Mouse (Mus musculus) limb, embryonic 14.5 days (tissue): ENCODE results near the gene Sde2. TPM values are rescaled to one million over a fixed set of nuclear protein-coding genes. Genes with fewer than 3 reads are reported as not detected.

Source experiments
- ATAC-seq: fragments of 200-750 bp; cut with Nextera tagmentation; 2 replicates; pipeline ENCODE4 v1.8.0; 2017; ENCODE audit warnings: low read depth, moderate number of reproducible peaks, moderate TSS enrichment; ENCODE audit not compliant: low FRiP score
- DNase-seq: peaks from one replicate; pipeline ENCODE4 v3.0.0-alpha.2; 2015; ENCODE audit warnings: low spot score
- H3K27ac ChIP-seq: fragments of 300-500 bp; sonication (generic); replicated peaks from 2 replicates; pipeline ENCODE4 v1.5.1; 2014; ENCODE audit warnings: low read depth, mild to moderate bottlenecking, low read length, moderate library complexity, mixed read lengths
- H3K27me3 ChIP-seq: fragments of 300-500 bp; sonication (generic); 2 replicates; pipeline ENCODE4 v1.6.1; 2014; ENCODE audit warnings: low read length, mixed read lengths; ENCODE audit not compliant: control insufficient read depth, insufficient read depth
- H3K36me3 ChIP-seq: fragments of 300-500 bp; sonication (generic); 2 replicates; pipeline ENCODE4 v1.6.1; 2014; ENCODE audit warnings: mild to moderate bottlenecking, low read length, moderate library complexity, mixed read lengths; ENCODE audit not compliant: control insufficient read depth, insufficient read depth
- H3K4me1 ChIP-seq: fragments of 300-500 bp; sonication (generic); 2 replicates; pipeline ENCODE4 v1.6.1; 2014; ENCODE audit warnings: antibody characterized with exemption, low read length, mixed read lengths; ENCODE audit not compliant: control insufficient read depth, insufficient read depth
- H3K4me2 ChIP-seq: fragments of 300-500 bp; sonication (generic); replicated peaks from 2 replicates; pipeline ENCODE4 v1.6.1; 2014; ENCODE audit warnings: low read depth, mild to moderate bottlenecking, low read length, moderate library complexity; ENCODE audit not compliant: severe bottlenecking
- H3K4me3 ChIP-seq: fragments of 300-500 bp; sonication (generic); replicated peaks from 2 replicates; pipeline ENCODE4 v1.5.1; 2014; ENCODE audit warnings: low read length
- H3K9ac ChIP-seq: fragments of 300-500 bp; sonication (generic); 2 replicates; pipeline ENCODE4 v1.6.1; 2014; ENCODE audit warnings: mild to moderate bottlenecking, low read depth, low read length, moderate library complexity; ENCODE audit not compliant: severe bottlenecking
- H3K9me3 ChIP-seq: fragments of 300-500 bp; sonication (generic); 2 replicates; pipeline ENCODE4 v1.6.1; 2016; ENCODE audit warnings: low read length; ENCODE audit not compliant: control insufficient read depth
- POLR2A ChIP-seq: fragments of 200-500 bp; IDR thresholded peaks from 2 replicates; pipeline ENCODE4 v1.8.0; 2012; ENCODE audit warnings: inconsistent platforms, mild to moderate bottlenecking, moderate library complexity, borderline replicate concordance; ENCODE audit not compliant: insufficient read depth, insufficient read length; ENCODE audit errors: extremely low read depth
- WGBS: fragments of 180-500 bp; shearing (Covaris S2); extraction: QIAGEN DNeasy Blood & Tissue Kit; methylation state at CpG from one replicate; pipeline ENCODE4 v1.1.7; 2014; 5-methylcytosine and 5-hydroxymethylcytosine counted together
- polyA plus RNA-seq, 2 experiments: library from polyadenylated mRNA; depleted of rRNA in 1 of 2; stranded (reverse) in 1 of 2; unstranded in 1 of 2; fragments of >200 nt; fragmentation: Nextera tagmentation in 1 of 2; extraction: Ambion mirVana in 1 of 2; gene quantifications; 2 replicates each; pipeline versions ENCODE4 v1.2.1 to v1.2.3; 2012 to 2014

Sde2 gene
- polyA plus RNA-seq, 2 experiments, result 24.6 to 30.9 TPM

DNA sequence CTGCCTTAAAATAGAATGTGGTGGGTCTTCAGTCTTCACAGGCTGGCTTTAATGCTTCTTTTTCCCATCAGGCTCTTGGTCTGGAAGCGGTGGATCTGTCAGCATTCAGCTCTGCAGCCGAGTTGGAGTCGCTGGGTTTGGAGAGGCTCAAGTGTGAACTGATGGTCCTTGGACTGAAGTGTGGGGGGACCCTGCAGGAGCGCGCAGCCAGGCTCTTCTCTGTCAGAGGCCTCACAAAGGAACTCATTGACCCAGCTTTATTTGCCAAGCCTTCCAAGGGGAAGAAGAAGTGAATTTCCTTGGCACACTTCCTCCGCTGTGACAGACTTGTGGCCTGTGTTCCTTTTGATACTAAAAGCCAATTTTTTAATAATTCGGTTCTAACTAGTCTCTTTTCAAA, 15.1 kb downstream of the Sde2 start:
- H3K4me2 ChIP-seq, result no peak overlapping the region
- DNase-seq (no peak), ATAC-seq (no peak)
- no peak overlapping the region for H3K4me3 ChIP-seq
- H3K27ac ChIP-seq, result no peak overlapping the region
- no peak overlapping the region for H3K9ac ChIP-seq
- TF ChIP-seq POLR2A, result no peak
- H3K27me3 ChIP-seq, result no peaks in the 10 kb centered on the region
- WGBS, result 93% methylated on average over 7 of the region's 7 CpGs
- no peaks in the 10 kb centered on the region for H3K4me1 ChIP-seq
- no peaks in the 10 kb centered on the region for H3K9me3 ChIP-seq
- H3K36me3 ChIP-seq, result peaks cover 69% of the 10 kb centered on the region

DNA sequence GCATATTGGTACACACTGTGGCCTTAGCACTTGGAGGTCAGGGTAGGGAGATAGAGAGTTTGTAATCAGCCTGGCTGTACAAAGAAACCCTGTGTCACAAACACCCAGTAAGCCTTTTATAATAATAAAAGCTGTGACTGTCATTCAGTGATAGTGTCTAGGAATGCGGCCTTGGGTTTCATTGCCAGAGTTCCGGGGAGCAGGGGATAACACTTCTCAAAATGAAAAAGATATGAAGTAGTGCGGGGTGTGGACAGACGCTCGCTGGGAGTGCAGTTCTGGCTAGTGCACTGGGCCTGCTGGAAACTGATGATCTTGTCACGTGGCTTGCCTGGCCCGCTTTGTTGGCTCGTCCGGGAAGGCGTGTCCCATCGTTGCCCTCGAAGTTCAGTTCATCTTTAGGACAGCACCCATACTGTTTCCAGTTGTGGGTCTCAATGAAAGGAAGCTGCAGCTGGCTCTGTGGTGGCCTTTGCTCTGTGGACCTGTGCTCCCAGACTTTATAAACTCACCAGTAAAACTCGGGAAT, 19.3 kb downstream of the Sde2 start:
- no peak overlapping the region for H3K4me2 ChIP-seq
- 0 out of 2 replicates have a peak overlapping the region, but pooled peaks have one; percentile 5 for H3K27ac ChIP-seq
- no peak for DNase-seq
- no peak for TF ChIP-seq POLR2A
- no peaks in the 10 kb centered on the region for H3K9me3 ChIP-seq
- H3K4me1 ChIP-seq, result no peaks in the 10 kb centered on the region
- no peak overlapping the region for H3K4me3 ChIP-seq
- no peak; the same call in 1 of the 2 replicates for ATAC-seq
- no peak overlapping the region for H3K9ac ChIP-seq
- peaks cover 33% of the 10 kb centered on the region for H3K36me3 ChIP-seq
- 72% methylated on average over 13 of the region's 13 CpGs for WGBS
- no peaks in the 10 kb centered on the region for H3K27me3 ChIP-seq

DNA sequence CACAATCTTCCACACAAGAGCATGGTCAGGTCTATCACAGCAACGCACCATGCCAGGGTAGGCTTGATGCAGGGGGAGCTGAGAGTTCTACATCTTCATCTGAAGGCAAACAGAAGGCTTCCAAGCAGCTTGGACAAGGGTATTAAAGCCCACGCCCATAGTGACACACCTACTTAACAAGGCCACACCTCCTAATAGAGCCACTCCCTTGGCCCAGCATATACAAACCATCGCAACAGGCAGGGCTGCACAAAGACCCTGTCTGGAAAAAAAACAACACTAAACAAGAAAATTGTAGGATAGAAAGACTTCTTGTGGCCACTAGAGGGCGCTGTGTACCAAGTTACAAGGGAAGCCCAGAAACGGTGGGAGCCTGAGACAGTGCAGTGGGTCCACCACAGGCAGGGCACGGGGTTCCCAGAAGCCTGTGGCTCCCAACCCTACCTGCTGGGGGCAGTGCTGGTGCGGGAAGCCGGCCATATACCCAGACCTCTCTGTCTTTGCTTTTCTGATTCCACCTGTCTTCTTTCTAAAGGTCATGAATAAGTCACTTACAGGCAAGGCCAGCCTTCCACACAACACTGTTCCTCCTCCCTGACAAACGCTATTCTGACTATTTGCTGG, 23.0 kb downstream of the Sde2 start:
- no peak for DNase-seq
- WGBS, result 21% methylated on average over 9 of the region's 9 CpGs
- Histone ChIP-seq H3K27ac (no peak overlapping the region), H3K9ac (no peak overlapping the region), H3K4me1 (no peaks in the 10 kb centered on the region), H3K4me2 (no peak overlapping the region), H3K4me3 (no peak overlapping the region), H3K9me3 (no peaks in the 10 kb centered on the region), H3K27me3 (no peaks in the 10 kb centered on the region), H3K36me3 (no peaks in the 10 kb centered on the region)
- ATAC-seq, result no peak
- TF ChIP-seq POLR2A, result no peak

DNA sequence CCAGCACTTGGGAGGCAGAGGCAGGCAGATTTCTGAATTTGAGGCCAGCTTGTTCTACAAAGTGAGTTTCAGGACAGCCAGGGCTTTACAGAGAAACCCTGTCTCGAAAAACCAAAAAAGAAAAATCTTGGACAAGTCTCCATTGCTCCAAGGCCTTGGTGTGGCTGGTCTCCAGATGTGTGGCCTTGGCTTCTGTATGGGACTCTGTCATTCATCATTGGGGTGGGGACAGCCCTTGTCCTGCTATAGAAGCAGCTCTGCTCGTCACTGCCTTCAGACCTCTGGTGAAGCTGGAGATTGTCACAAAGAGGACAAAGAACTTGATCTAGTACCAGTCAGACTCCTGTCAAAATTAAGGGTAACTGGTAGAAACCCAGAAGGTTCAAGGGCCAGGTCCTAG, 23.7 kb downstream of the Sde2 start:
- no peak for TF ChIP-seq POLR2A
- DNase-seq, result no peak
- H3K36me3 ChIP-seq, result no peaks in the 10 kb centered on the region
- H3K4me2 ChIP-seq, result no peak overlapping the region
- H3K4me1 ChIP-seq, result no peaks in the 10 kb centered on the region
- no peak for ATAC-seq
- H3K4me3 ChIP-seq, result no peak overlapping the region
- no peak overlapping the region for H3K9ac ChIP-seq
- WGBS, result 81% methylated on average over 2 of the region's 2 CpGs
- H3K27ac ChIP-seq, result no peak overlapping the region
- no peaks in the 10 kb centered on the region for H3K27me3 ChIP-seq
- no peaks in the 10 kb centered on the region for H3K9me3 ChIP-seq

DNA sequence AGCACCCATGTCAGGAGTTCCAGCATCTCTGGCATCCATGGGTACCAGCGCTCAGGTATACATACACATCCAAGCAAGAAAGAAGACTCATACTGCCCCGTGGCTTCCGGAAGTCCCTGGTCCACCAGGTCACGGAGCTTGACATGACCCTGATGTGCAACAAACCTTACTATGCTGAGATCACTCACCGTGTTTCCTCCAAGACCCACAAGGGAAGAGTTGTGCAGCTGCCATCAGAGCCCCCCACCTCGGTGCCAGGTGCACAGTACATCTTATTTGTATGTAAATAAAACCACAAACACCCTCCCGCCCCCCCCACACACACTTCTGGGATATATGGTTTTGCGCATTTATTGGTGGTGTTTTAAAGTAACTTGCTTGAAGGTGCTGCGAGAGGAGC, 24.2 kb downstream of the Sde2 start:
- DNase-seq (no peak), ATAC-seq (no peak)
- Histone ChIP-seq H3K9me3 (no peaks in the 10 kb centered on the region), H3K4me2 (no peak overlapping the region), H3K4me3 (no peak overlapping the region), H3K4me1 (no peaks in the 10 kb centered on the region), H3K27me3 (no peaks in the 10 kb centered on the region), H3K9ac (no peak overlapping the region), H3K36me3 (no peaks in the 10 kb centered on the region), H3K27ac (no peak overlapping the region)
- WGBS, result 81% methylated on average over 9 of the region's 9 CpGs
- TF ChIP-seq POLR2A, result no peak
